Mouse (Mus musculus) granulocyte monocyte progenitor cell, adult 5-6 weeks (primary cell): ENCODE data around the gene Plin3. TPM values are rescaled to one million over a fixed set of nuclear protein-coding genes. Genes with fewer than 3 reads are reported as not detected.

Source experiments
- ATAC-seq: replicated peaks from 2 replicates; pipeline ENCODE4 v1.8.0; 2016; ENCODE audit warnings: mild to moderate bottlenecking, moderate TSS enrichment, inconsistent platforms; ENCODE audit not compliant: poor library complexity, severe bottlenecking
- total RNA-seq, 2 experiments: library from RNA; stranded (forward) in 1 of 2; stranded (reverse) in 1 of 2; fragments of 200-712, 200-1000 nt in 1 of 2; fragments of >200 nt in 1 of 2; fragmentation: Nextera tagmentation in 1 of 2; gene quantifications; 2 replicates each; pipeline ENCODE4 v1.2.3; 2014 to 2017

Gene Plin3
- total RNA-seq, 2 experiments from 2014 or later, result 17.0 to 29.2 TPM

- ATAC-seq, result peak; percentile 72
These were observed 36.8 kb downstream of the Plin3 start for GRCm38 (mm10) chr17:56255863-56256238.

DNA sequence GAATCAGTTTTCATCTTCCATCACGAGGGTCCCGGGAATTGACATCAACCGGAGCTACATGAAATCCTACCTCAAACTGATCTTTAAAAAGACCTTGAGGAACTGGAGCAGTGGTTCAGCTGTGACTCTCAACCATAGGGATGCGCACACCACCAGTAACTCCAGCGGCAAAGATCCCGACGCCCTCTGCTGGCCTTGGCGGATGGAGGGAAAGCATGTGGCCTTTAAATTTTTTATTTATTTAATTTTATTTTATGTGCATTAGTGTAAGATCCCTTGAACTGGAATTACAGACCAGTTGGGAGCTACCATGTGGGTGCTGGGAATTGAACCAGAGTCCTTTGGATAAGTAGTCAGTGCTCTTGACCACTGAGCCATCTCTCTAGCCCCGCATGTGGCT lies 37.2 kb downstream of the Plin3 start:
- no peak for ATAC-seq

GRCm38 (mm10) chr17:56254695-56255094 lies 38.0 kb downstream of the Plin3 start:
- ATAC-seq, result no peak

- ATAC-seq, result peak; percentile 65
These were observed 41.4 kb downstream of the Plin3 start for GRCm38 (mm10) chr17:56251136-56251829.

DNA sequence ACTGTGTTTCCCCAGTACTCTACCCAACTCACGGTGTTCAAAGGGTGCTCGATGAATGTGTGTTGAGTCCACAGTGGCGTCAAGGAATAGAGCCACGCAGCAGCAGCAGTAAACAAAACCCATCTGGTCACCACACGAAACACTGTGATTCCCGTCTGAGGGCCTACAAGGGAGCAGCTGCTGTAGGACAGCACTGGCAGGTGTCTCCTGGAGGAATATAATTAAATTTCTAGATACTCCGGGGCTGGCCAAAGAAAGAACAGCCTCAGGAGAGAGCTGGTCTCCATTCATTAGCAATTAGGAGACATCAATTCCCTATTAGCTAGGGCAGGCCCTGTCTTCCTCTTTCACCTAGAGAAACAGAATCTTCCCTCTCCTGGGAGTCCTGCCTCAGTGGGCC lies 47.1 kb downstream of the Plin3 start:
- ATAC-seq, result no peak

DNA sequence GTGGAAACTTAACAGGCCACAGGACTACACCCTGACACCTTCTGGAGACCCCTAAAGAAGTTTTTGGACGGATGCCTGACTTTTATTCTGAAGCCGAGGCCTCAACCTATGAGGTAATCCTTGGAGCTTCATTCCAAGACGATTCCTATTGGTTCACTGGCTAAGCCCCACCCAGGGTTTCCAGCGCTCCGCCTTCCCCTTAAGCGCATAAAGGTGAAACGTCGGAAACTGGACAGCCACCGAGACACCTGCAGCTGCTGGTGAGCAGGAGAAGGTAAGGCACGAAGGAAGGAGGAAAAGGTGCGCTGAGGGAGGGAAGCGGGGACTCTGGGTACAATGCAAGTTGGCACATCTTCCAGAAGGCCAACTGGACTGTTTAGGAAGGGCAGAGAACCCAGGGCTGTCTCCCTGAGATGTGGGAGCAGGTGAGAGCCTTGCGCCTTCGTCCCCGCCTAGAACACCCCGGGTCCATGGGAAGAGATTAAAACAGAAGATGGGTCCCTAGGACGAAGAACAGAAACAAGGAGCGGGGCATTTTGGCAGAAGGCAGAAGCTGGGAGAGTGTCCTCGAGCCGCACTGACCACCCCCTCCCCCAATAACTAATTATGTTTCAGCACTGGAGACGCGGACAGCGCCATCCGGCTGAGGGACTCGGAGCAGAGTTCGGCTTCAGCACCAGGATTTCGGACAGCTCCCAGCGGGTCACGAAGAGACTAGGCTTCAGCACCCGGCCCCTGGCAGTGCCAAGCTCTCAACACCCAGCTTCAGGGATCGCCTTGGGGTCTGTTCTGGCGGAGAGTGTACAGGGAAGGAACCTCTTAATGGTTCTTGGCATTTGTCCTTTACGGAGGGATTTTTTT lies 50.9 kb downstream of the Plin3 start:
- peak; percentile 100 for ATAC-seq

- ATAC-seq, result peak; percentile 70
These were observed 58.7 kb downstream of the Plin3 start for GRCm38 (mm10) chr17:56233818-56234469.

DNA sequence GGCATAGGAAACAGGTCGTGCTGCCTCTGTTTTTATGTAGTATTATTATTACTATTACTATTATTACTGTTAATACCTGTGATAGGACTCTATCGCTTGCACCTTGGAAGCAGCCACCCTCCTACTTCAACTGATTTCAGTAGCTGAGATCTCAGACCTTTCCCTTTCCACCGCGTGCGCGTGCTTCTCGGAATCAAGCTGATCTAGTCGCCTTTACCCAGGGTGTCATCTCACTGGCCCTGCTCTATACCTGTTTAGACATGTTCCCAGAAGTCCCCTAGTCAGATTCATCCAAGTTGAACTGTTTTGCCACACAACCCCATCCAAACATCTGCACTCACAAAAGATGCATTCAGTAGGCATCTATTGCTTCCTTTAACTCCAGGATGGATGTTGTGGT lies 59.3 kb downstream of the Plin3 start:
- no peak for ATAC-seq

- no peak for ATAC-seq
These were observed 62.7 kb downstream of the Plin3 start for GRCm38 (mm10) chr17:56229943-56230342.

Other genes starting within 250 kb of the Plin3 start
- gene Ubxn6, start 217.8 kb downstream of the Plin3 start, total RNA-seq (2014; fragmentation: Nextera tagmentation), result 15.2 and 21.3 TPM in 2 replicates
- gene Ubxn6, start 217.8 kb downstream of the Plin3 start, total RNA-seq (2017), result 26.1 and 26.7 TPM in 2 replicates
- gene Hdgfl2, start 213.2 kb downstream of the Plin3 start, total RNA-seq (2014; fragmentation: Nextera tagmentation), result 70.7 and 83.3 TPM in 2 replicates
- gene Hdgfl2, start 213.2 kb downstream of the Plin3 start, total RNA-seq (2017), result 65.1 and 77.6 TPM in 2 replicates
- gene Plin4, start 183.1 kb downstream of the Plin3 start, total RNA-seq (2014; fragmentation: Nextera tagmentation), result not detected in 2 replicates
- not detected in 2 replicates for gene Plin4, start 183.1 kb downstream of the Plin3 start, total RNA-seq (2017)
- not detected in 2 replicates for gene Plin5, start 175.3 kb downstream of the Plin3 start, total RNA-seq (2014; fragmentation: Nextera tagmentation)
- 0.09 TPM in 1 of 2 replicates, not detected in the other for gene Plin5, start 175.3 kb downstream of the Plin3 start, total RNA-seq (2017)
- gene Lrg1, start 170.9 kb downstream of the Plin3 start, total RNA-seq (2014; fragmentation: Nextera tagmentation), result 0.45 and 0.96 TPM in 2 replicates
- gene Lrg1, start 170.9 kb downstream of the Plin3 start, total RNA-seq (2017), result 0.69 and 2.6 TPM in 2 replicates
- gene Sema6b, start 152.5 kb downstream of the Plin3 start, total RNA-seq (2014; fragmentation: Nextera tagmentation), result 4.3 and 5.1 TPM in 2 replicates
- gene Sema6b, start 152.5 kb downstream of the Plin3 start, total RNA-seq (2017), result 6.0 and 7.7 TPM in 2 replicates
- 1.0 and 1.1 TPM in 2 replicates for gene Tnfaip8l1, start 130.4 kb downstream of the Plin3 start, total RNA-seq (2014; fragmentation: Nextera tagmentation)
- 2.0 and 2.7 TPM in 2 replicates for gene Tnfaip8l1, start 130.4 kb downstream of the Plin3 start, total RNA-seq (2017)
- 62.2 and 62.6 TPM in 2 replicates for gene Mydgf, start 109.0 kb downstream of the Plin3 start, total RNA-seq (2014; fragmentation: Nextera tagmentation)
- gene Mydgf, start 109.0 kb downstream of the Plin3 start, total RNA-seq (2017), result 51.1 and 54.4 TPM in 2 replicates
- 39.7 and 46.0 TPM in 2 replicates for gene Dpp9, start 74.0 kb downstream of the Plin3 start, total RNA-seq (2014; fragmentation: Nextera tagmentation)
- 14.0 and 19.6 TPM in 2 replicates for gene Dpp9, start 74.0 kb downstream of the Plin3 start, total RNA-seq (2017)
- 16.8 and 17.3 TPM in 2 replicates for gene Fem1a, start 36.1 kb downstream of the Plin3 start, total RNA-seq (2014; fragmentation: Nextera tagmentation)
- gene Fem1a, start 36.1 kb downstream of the Plin3 start, total RNA-seq (2017), result 25.6 and 26.5 TPM in 2 replicates
- 8.2 and 14.5 TPM in 2 replicates for gene Ticam1, start 16.1 kb downstream of the Plin3 start, total RNA-seq (2014; fragmentation: Nextera tagmentation)
- gene Ticam1, start 16.1 kb downstream of the Plin3 start, total RNA-seq (2017), result 2.7 and 6.1 TPM in 2 replicates
- not detected in 2 replicates for gene Arrdc5, start 7.4 kb upstream of the Plin3 start, total RNA-seq (2014; fragmentation: Nextera tagmentation)
- not detected in 2 replicates for gene Arrdc5, start 7.4 kb upstream of the Plin3 start, total RNA-seq (2017)
- 149 and 159 TPM in 2 replicates for gene Uhrf1, start 10.4 kb upstream of the Plin3 start, total RNA-seq (2014; fragmentation: Nextera tagmentation)
- gene Uhrf1, start 10.4 kb upstream of the Plin3 start, total RNA-seq (2017), result 168 and 171 TPM in 2 replicates
- gene Kdm4b, start 33.2 kb upstream of the Plin3 start, total RNA-seq (2014; fragmentation: Nextera tagmentation), result 7.7 and 13.3 TPM in 2 replicates
- 5.7 and 8.9 TPM in 2 replicates for gene Kdm4b, start 33.2 kb upstream of the Plin3 start, total RNA-seq (2017)
- gene Ptprs, start 183.6 kb upstream of the Plin3 start, total RNA-seq (2014; fragmentation: Nextera tagmentation), result 62.2 and 73.5 TPM in 2 replicates
- gene Ptprs, start 183.6 kb upstream of the Plin3 start, total RNA-seq (2017), result 45.1 and 59.2 TPM in 2 replicates
- not detected in 2 replicates for gene Znrf4, start 219.6 kb upstream of the Plin3 start, total RNA-seq (2014; fragmentation: Nextera tagmentation)
- gene Znrf4, start 219.6 kb upstream of the Plin3 start, total RNA-seq (2017), result not detected in 2 replicates